Mouse (Mus musculus) megakaryocyte, embryonic 14.5 days (primary cell): ENCODE results near the gene Ddrgk1.

Experiments
- FLI1 ChIP-seq: IDR thresholded peaks from 2 replicates; pipeline ENCODE4 v1.6.1; 2012; ENCODE audit warnings: low read length, inconsistent platforms, mixed read lengths
- GATA1 ChIP-seq: IDR thresholded peaks from 3 replicates; pipeline ENCODE4 v1.6.1; 2012; ENCODE audit warnings: mixed read lengths, low read length, inconsistent platforms, borderline replicate concordance

GRCm38 (mm10) chr2:130653303-130653702 is 11.2 kb downstream of the Ddrgk1 start:
- TF ChIP-seq FLI1: no peak
- TF ChIP-seq GATA1: no peak
